Mouse (Mus musculus): ENCODE data around the gene Wrap73.

DNA sequence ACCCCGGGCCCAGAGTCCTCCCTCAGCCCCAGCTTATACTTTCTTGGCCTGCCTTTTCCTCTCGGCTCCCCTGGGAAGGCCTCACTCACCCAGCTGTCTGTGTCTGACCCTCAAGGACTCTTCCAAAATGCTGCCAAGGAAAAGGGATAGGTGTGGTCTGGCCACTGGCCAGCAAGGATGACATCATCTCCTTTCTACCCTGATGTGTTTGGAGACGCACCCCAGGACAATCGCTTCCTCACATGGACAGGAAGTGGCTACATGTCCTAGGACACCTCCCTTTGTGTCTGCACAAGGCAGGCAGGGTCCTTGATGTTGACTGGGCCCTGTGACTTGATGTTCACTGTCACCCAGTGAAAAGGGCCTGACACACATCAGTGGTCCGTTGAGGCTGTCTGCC is 63.2 kb downstream of the Wrap73 start:
- TF ChIP-seq CTCF (IDR thresholded peaks at IDR 0.05; ENCODE audit: insufficient read depth, low read depth, low read length) (no peak), POLR2A (IDR thresholded peaks at IDR 0.05; ENCODE audit: insufficient read depth, low read depth, low read length) (no peak)

Measured in olfactory bulb, adult 2 months (tissue).